Comparison of ENCODE assay signal across 10 mouse cellular contexts in the genomic region with DNA sequence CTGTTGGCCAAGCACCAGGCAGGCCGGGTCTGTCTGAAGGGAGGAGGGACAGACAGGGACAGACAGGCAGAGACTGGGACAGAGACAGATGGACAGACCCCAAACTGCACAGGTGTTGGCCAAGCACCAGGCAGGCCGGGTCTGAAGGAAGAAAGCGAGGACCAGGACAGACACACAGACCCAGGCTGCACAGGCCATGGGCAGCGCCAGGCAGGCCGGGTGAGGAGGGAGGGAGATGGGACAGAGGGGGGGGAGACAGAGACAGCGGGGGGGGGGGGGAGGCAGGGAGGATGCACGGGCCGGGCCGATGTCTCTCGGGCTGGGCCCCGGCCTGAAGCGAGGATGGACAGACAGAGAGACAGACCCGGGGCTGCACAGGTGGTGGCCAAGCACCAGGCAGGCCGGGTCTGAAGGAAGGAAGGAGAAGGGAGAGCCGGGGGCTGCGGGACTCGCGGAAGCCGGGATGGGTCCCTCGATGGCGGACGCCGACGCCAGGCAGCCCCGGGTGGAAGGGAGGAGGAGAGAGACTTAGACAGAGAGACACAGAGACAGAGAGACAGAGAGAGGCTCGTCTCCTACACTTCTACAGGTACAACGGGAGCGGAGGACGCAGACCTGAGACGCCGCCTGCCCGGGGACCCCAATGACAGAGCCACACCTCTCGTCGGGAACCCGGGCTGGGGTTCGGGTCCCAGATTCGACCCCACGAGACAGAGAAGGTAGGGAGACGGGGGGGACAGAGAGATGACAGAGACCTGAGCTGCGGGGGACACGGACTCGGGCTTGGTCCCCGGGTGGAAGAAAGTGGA. TPM values are rescaled to one million over a fixed set of nuclear protein-coding genes. Genes with fewer than 3 reads are reported as not detected.
DNase-seq lines count a peak whose midpoint lies in the region; ATAC-seq and TF ChIP-seq lines count a peak whose summit lies in the region.
"Not testable (repeated sequence)": the region's sequence is repeated elsewhere in the genome, so short reads cannot be mapped to it uniquely, and the experiment has no call there.
"Had no signal": no experiment of that assay in that cellular context is flagged by ENCODE, and none has a peak within 500 bp of the region (broad histone marks: within the 10 kb centered on the region; RNA-seq: fewer than 3 reads in every experiment).

No protein-coding gene starts in this region.

- not testable (repeated sequence) for H3K27me3 ChIP-seq in MEL (ENCODE audit: control insufficient read depth in 1 of 2, insufficient read depth in 2 of 2, low read length in 2 of 2); hindbrain, embryonic 13.5 days; lung, embryonic 15.5 days

- peak; percentile 55 for ATAC-seq in hindbrain, embryonic 13.5 days (ENCODE audit: low FRiP score)
- peak; percentile 59 for ATAC-seq in lung, embryonic 15.5 days (ENCODE audit: borderline replicate concordance, extremely low read depth, low FRiP score, low TSS enrichment)

- H3K79me2 ChIP-seq in MEL (ENCODE audit: control insufficient read depth, insufficient read depth, low read length, poor library complexity), result not testable (repeated sequence)

- not testable (repeated sequence) for H3K4me1 ChIP-seq in MEL (ENCODE audit: control insufficient read depth in 1 of 2, insufficient read depth in 2 of 2, low read length in 2 of 2); hindbrain, embryonic 13.5 days (replicated peaks); lung, embryonic 15.5 days

- H3K36me3 ChIP-seq in MEL (ENCODE audit: control insufficient read depth in 1 of 2, insufficient read depth in 2 of 2, low read length in 2 of 2), result not testable (repeated sequence)
- H3K36me3 ChIP-seq in hindbrain, embryonic 13.5 days, result peaks cover 51% of the 10 kb centered on the region
- peaks cover 52% of the 10 kb centered on the region for H3K36me3 ChIP-seq in lung, embryonic 15.5 days

- not testable (repeated sequence) for H3K27ac ChIP-seq in MEL (ENCODE audit: control insufficient read depth, low read depth, low read length); hindbrain, embryonic 13.5 days; lung, embryonic 15.5 days

- not testable (repeated sequence) for TF ChIP-seq RAD21 in MEL (IDR thresholded peaks at IDR 0.05; ENCODE audit: low read depth, low read length)

- 84% methylated on average over 43 of the region's 43 CpGs for WGBS in hindbrain, embryonic 13.5 days
- WGBS in lung, embryonic 15.5 days, result 83% methylated on average over 42 of the region's 43 CpGs

- TF ChIP-seq CTCF in MEL (IDR thresholded peaks at IDR 0.05 in 2 of 3, conservative IDR thresholded peaks at IDR 0.05 in 1 of 3; ENCODE audit: control insufficient read depth in 1 of 3, insufficient read depth in 1 of 3, low read depth in 2 of 3, low read length in 3 of 3, poor library complexity in 1 of 3, severe bottlenecking in 1 of 3), result not testable (repeated sequence)

- H3K4me3 ChIP-seq in MEL (ENCODE audit: control insufficient read depth in 1 of 2, insufficient read depth in 1 of 2, low read depth in 2 of 2, low read length in 2 of 2); hindbrain, embryonic 13.5 days; lung, embryonic 15.5 days: not testable (repeated sequence)

- DNase-seq in MEL (ENCODE audit: low read depth, low spot score), result peak; percentile 89
- peak; percentile 80 for DNase-seq in cerebellum, adult 9-11 months
- peak; percentile 84 for DNase-seq in forelimb bud, embryonic 11.5 days (ENCODE audit: low read depth, low spot score)
- peak; percentile 71 for DNase-seq in layer of hippocampus, adult 9-11 months
- DNase-seq in retina, postnatal 1 day, result peak; percentile 67
- peak; percentile 32 to 60 for DNase-seq in thymus, postnatal 36 days

- not testable (repeated sequence) for H3K4me2 ChIP-seq in hindbrain, embryonic 13.5 days; lung, embryonic 15.5 days

- not testable (repeated sequence) for H3K9ac ChIP-seq in MEL (ENCODE audit: control insufficient read depth, low read depth, low read length, poor library complexity, severe bottlenecking); hindbrain, embryonic 13.5 days; lung, embryonic 15.5 days

- TF ChIP-seq POLR2A in MEL (IDR thresholded peaks at IDR 0.05; ENCODE audit: control insufficient read depth in 1 of 2, insufficient read depth in 1 of 2, low read depth in 1 of 2, low read length in 2 of 2, poor library complexity in 1 of 2), result not testable (repeated sequence)

- TF ChIP-seq EP300 in MEL (IDR thresholded peaks at IDR 0.05; ENCODE audit: low read depth in 1 of 2, low read length in 2 of 2), result not testable (repeated sequence)

- H3K9me3 ChIP-seq in MEL (replicated peaks; ENCODE audit: insufficient read depth, low read length), result not testable (repeated sequence)
- peaks cover 52% of the 10 kb centered on the region for H3K9me3 ChIP-seq in hindbrain, embryonic 13.5 days
- peaks cover 40% of the 10 kb centered on the region for H3K9me3 ChIP-seq in lung, embryonic 15.5 days

RNA-seq across cellular contexts. Expression of gene Gm21860, which starts 13.0 kb away (rescaled TPM):
- total RNA-seq in MEL (2012; rRNA removed), result not detected in 2 replicates
- polyA plus RNA-seq in MEL (2012; ENCODE audit: insufficient read depth in 1 of 2, insufficient read length in 2 of 2, low read depth in 1 of 2, low replicate concordance in 2 of 2, missing spikeins in 1 of 2), result not detected
- not detected in 2 replicates for polyA plus RNA-seq in hindbrain, embryonic 13.5 days (2015; fragmentation: Nextera tagmentation; extraction: Ambion mirVana)
- polyA plus RNA-seq in lung, embryonic 15.5 days (2015; fragmentation: Nextera tagmentation; extraction: Ambion mirVana), result not detected in 2 replicates
- total RNA-seq: heart, postnatal 10 days; megakaryocyte progenitor cell, adult 5-6 weeks had no signal

RNA-seq across cellular contexts. Expression of gene Gm47283, which starts 42.9 kb away (rescaled TPM):
- not detected in 2 replicates for total RNA-seq in MEL (2012; rRNA removed)
- not detected for polyA plus RNA-seq in MEL (2012; ENCODE audit: insufficient read depth in 1 of 2, insufficient read length in 2 of 2, low read depth in 1 of 2, low replicate concordance in 2 of 2, missing spikeins in 1 of 2)
- polyA plus RNA-seq in hindbrain, embryonic 13.5 days (2015; fragmentation: Nextera tagmentation; extraction: Ambion mirVana), result not detected in 2 replicates
- not detected in 2 replicates for polyA plus RNA-seq in lung, embryonic 15.5 days (2015; fragmentation: Nextera tagmentation; extraction: Ambion mirVana)
- total RNA-seq: heart, postnatal 10 days; megakaryocyte progenitor cell, adult 5-6 weeks had no signal
